Mouse (Mus musculus) MEL (cell line): ENCODE results near the gene Neurl4. TPM values are rescaled to one million over a fixed set of nuclear protein-coding genes. Genes with fewer than 3 reads are reported as not detected.

Experiments
- DNase-seq: peaks from one replicate; pipeline ENCODE4 v3.0.0; 2011; ENCODE audit warnings: low read depth, low spot score
- H3K27ac ChIP-seq: 2 replicates; pipeline ENCODE4 v1.5.1; 2012; ENCODE audit warnings: low read depth, mild to moderate bottlenecking, control low read depth, low read length, moderate library complexity; ENCODE audit not compliant: control insufficient read depth
- H3K27me3 ChIP-seq, 2 experiments: fragments of 150-350 bp in 1 of 2; sonication (generic) in 1 of 2; 2 replicates each; pipeline ENCODE4 v1.6.1; 2012; ENCODE audit warnings: low read length in 2 of 2, mild to moderate bottlenecking in 2 of 2, improper control_type of control experiment in 1 of 2, moderate library complexity in 1 of 2; ENCODE audit not compliant: insufficient read depth in 2 of 2, control insufficient read depth in 1 of 2
- H3K36me3 ChIP-seq, 2 experiments: 2 replicates each; pipeline ENCODE4 v1.6.1; 2012 to 2014; ENCODE audit warnings: low read length in 2 of 2, improper control_type of control experiment in 1 of 2, inconsistent platforms in 1 of 2, mild to moderate bottlenecking in 1 of 2; ENCODE audit not compliant: insufficient read depth in 2 of 2, control insufficient read depth in 1 of 2
- H3K4me1 ChIP-seq, 2 experiments: fragments of 150-350 bp in 1 of 2; sonication (generic) in 1 of 2; 2 replicates each; pipeline ENCODE4 v1.6.1; 2012; ENCODE audit warnings: low read length in 2 of 2, improper control_type of control experiment in 1 of 2, mild to moderate bottlenecking in 1 of 2; ENCODE audit not compliant: insufficient read depth in 2 of 2, control insufficient read depth in 1 of 2
- H3K4me3 ChIP-seq, 2 experiments: fragments of 150-350 bp in 1 of 2; sonication (generic) in 1 of 2; 2 replicates each; pipeline ENCODE4 v1.5.1; 2012; ENCODE audit warnings: low read depth in 2 of 2, low read length in 2 of 2, mild to moderate bottlenecking in 2 of 2, moderate library complexity in 2 of 2, control low read depth in 1 of 2, improper control_type of control experiment in 1 of 2; ENCODE audit not compliant: control insufficient read depth in 1 of 2, insufficient read depth in 1 of 2
- H3K79me2 ChIP-seq: 2 replicates; pipeline ENCODE4 v1.6.1; 2012; ENCODE audit warnings: mild to moderate bottlenecking, low read length, moderate library complexity; ENCODE audit not compliant: control insufficient read depth, poor library complexity, insufficient read depth
- H3K9ac ChIP-seq: 2 replicates; pipeline ENCODE4 v1.6.1; 2012; ENCODE audit warnings: low read depth, mild to moderate bottlenecking, control low read depth, low read length, moderate library complexity; ENCODE audit not compliant: control insufficient read depth, poor library complexity, severe bottlenecking
- H3K9me3 ChIP-seq: fragments of 150-350 bp; sonication (generic); replicated peaks from 2 replicates; pipeline ENCODE4 v1.6.1; 2012; ENCODE audit warnings: mild to moderate bottlenecking, low read length, improper control_type of control experiment, moderate library complexity; ENCODE audit not compliant: insufficient read depth
- BHLHE40 ChIP-seq: IDR thresholded peaks from 2 replicates; pipeline ENCODE4 v1.6.1; 2012; ENCODE audit warnings: low read depth, mild to moderate bottlenecking, inconsistent platforms, low read length, improper control_type of control experiment, borderline replicate concordance
- CHD1 ChIP-seq: IDR thresholded peaks from 2 replicates; pipeline ENCODE4 v1.6.1; 2012; ENCODE audit warnings: low read depth, mild to moderate bottlenecking, inconsistent platforms, low read length, improper control_type of control experiment
- E2F4 ChIP-seq: IDR thresholded peaks from 2 replicates; pipeline ENCODE4 v1.6.1; 2011; ENCODE audit warnings: low read depth, low read length, improper control_type of control experiment, borderline replicate concordance
- ELF1 ChIP-seq: IDR thresholded peaks from 2 replicates; pipeline ENCODE4 v1.6.1; 2014; ENCODE audit warnings: low read depth, mild to moderate bottlenecking, inconsistent platforms, low read length, improper control_type of control experiment, moderate library complexity
- EP300 ChIP-seq, 2 experiments: IDR thresholded peaks; 2 replicates each; pipeline ENCODE4 v1.6.1; 2011; ENCODE audit warnings: improper control_type of control experiment in 2 of 2, low read length in 2 of 2, low read depth in 1 of 2, mild to moderate bottlenecking in 1 of 2
- GATA1 ChIP-seq: IDR thresholded peaks from 2 replicates; pipeline ENCODE4 v1.6.1; 2011; ENCODE audit warnings: low read depth, low read length, improper control_type of control experiment
- HCFC1 ChIP-seq: IDR thresholded peaks from 2 replicates; pipeline ENCODE4 v1.6.1; 2012; ENCODE audit warnings: low read depth, mild to moderate bottlenecking, inconsistent platforms, low read length, improper control_type of control experiment, moderate library complexity
- KAT2A ChIP-seq: conservative IDR thresholded peaks from 2 replicates; pipeline ENCODE4 v1.6.1; 2012; ENCODE audit warnings: low read depth, low read length, improper control_type of control experiment, inconsistent platforms
- MYB ChIP-seq: IDR thresholded peaks from 2 replicates; pipeline ENCODE4 v1.6.1; 2011; ENCODE audit warnings: mild to moderate bottlenecking, low read depth, low read length, improper control_type of control experiment
- NRF1 ChIP-seq: IDR thresholded peaks from 2 replicates; pipeline ENCODE4 v1.6.1; 2014; ENCODE audit warnings: low read depth, mild to moderate bottlenecking, inconsistent platforms, low read length, improper control_type of control experiment, moderate library complexity; ENCODE audit not compliant: poor library complexity, insufficient read depth, severe bottlenecking
- POLR2AphosphoS5 ChIP-seq: IDR thresholded peaks from 2 replicates; pipeline ENCODE4 v1.6.1; 2012; ENCODE audit warnings: low read depth, borderline replicate concordance, mild to moderate bottlenecking, inconsistent platforms, low read length, moderate library complexity, mixed read lengths
- RCOR1 ChIP-seq: IDR thresholded peaks from 2 replicates; pipeline ENCODE4 v1.6.1; 2012; ENCODE audit warnings: low read depth, mild to moderate bottlenecking, inconsistent platforms, low read length, improper control_type of control experiment
- TCF12 ChIP-seq: IDR thresholded peaks from 2 replicates; pipeline ENCODE4 v1.6.1; 2014; ENCODE audit warnings: low read depth, mild to moderate bottlenecking, inconsistent platforms, low read length, improper control_type of control experiment, moderate library complexity
- ZNF384 ChIP-seq: IDR thresholded peaks from 2 replicates; pipeline ENCODE4 v1.6.1; 2012; ENCODE audit warnings: low read depth, mild to moderate bottlenecking, inconsistent platforms, low read length, improper control_type of control experiment
- polyA plus RNA-seq, 2 experiments: library from polyadenylated mRNA; stranded (reverse) in 1 of 2; unstranded in 1 of 2; fragments of >175 nt in 1 of 2; fragments of >200 nt in 1 of 2; gene quantifications; 2 replicates each; pipeline versions ENCODE4 v1.2.1 to v1.2.4; 2012; ENCODE audit warnings: low replicate concordance in 2 of 2, low read depth in 1 of 2; ENCODE audit not compliant: insufficient read length in 2 of 2, insufficient read depth in 1 of 2, missing spikeins in 1 of 2
- total RNA-seq: library from RNA; depleted of rRNA; stranded (reverse); fragments of 300-350 nt; gene quantifications from 2 replicates; pipeline ENCODE4 v1.2.3, GENCODE M21; 2012

The Neurl4 gene
- total and polyA plus RNA-seq, 3 experiments = 50.9 to 58.0 TPM; not detected in 1

DNA sequence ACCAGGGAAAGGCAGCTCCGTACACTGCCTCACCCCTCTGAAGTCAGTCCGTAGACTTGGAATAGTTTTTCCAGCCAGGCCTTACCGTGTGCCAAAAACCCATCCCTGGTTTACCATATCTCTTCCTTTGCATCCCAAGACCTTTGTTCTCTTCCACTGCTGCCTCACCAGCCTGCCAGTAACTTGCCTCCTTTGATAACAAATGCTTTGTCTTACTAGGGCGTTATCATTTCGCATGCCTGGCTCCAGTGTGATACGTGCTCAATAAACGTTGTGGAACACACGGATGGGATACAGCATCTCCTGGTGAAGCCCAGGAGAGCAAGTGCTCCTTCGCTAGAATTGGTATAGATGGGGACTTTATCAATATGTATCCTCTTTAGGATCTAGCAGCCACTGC is 33.5 kb upstream of the Neurl4 start:
- peaks cover 2 to 17% of the 10 kb centered on the region in 2 experiments for H3K4me1 ChIP-seq
- H3K79me2 ChIP-seq = no peaks in the 10 kb centered on the region
- H3K36me3 ChIP-seq = peaks cover 0 to 4% of the 10 kb centered on the region in 2 experiments; a peak in 1 of 4 replicates
- peak; percentile 41 for DNase-seq
- H3K4me3 ChIP-seq = no peak overlapping the region
- no peaks in the 10 kb centered on the region for H3K9me3 ChIP-seq
- TF ChIP-seq E2F4 (no peak), RCOR1 (peak; percentile 64; the same call in 1 of the 2 replicates), POLR2AphosphoS5 (no peak), TCF12 (peak; percentile 61), EP300 (IDR thresholded peaks at IDR 0.05; ENCODE audit: low read depth in 1 of 2, low read length in 2 of 2) (peak; percentile 59 to 63; a peak in 3 of 4 replicates), GATA1 (peak; percentile 74)
- H3K27me3 ChIP-seq = no peaks in the 10 kb centered on the region; a peak in 1 of 4 replicates
- H3K27ac ChIP-seq = no peak overlapping the region
- H3K9ac ChIP-seq = no peak overlapping the region

- H3K9me3 ChIP-seq = no peaks in the 10 kb centered on the region
- no peak overlapping the region for H3K27ac ChIP-seq
- DNase-seq = no peak
- H3K27me3 ChIP-seq = no peaks in the 10 kb centered on the region; a peak in 1 of 4 replicates
- no peak overlapping the region for H3K9ac ChIP-seq
- H3K4me3 ChIP-seq = no peak overlapping the region
- H3K79me2 ChIP-seq = no peaks in the 10 kb centered on the region
- H3K4me1 ChIP-seq = peaks cover 2 to 10% of the 10 kb centered on the region in 2 experiments; a peak in 3 of 4 replicates
- TF ChIP-seq ELF1 (no peak), BHLHE40 (no peak), MYB (no peak), HCFC1 (no peak), CHD1 (no peak), NRF1 (no peak)
- H3K36me3 ChIP-seq = peaks cover 0 to 4% of the 10 kb centered on the region in 2 experiments; a peak in 1 of 4 replicates
Measured at GRCm38 (mm10) chr11:69870289-69871069, 30.4 kb upstream of the Neurl4 start.

DNA sequence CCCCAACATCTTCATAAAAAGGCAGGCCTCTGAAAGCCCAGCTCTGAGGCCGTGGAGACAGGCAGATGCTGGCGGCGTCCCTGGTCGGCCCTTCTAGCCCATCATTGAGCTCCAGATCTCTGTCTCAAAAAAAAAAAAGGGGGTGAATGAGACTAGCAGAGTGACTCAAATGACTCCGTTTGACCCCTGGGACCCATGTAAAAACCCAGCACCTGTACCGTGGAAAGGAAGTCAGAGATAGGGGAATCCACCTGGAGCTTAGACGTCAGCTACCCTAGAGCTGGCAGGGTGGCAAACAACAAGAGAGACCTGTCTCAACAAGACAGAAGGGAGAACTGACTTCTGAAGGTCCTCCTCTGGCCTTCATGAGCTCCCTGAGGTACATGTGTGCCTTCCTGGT is 29.1 kb upstream of the Neurl4 start:
- no peak for TF ChIP-seq GATA1
- TF ChIP-seq KAT2A = no peak
- no peak for TF ChIP-seq MYB
- 0 out of 2 replicates have a peak, but pooled peaks have one; percentile 29 for TF ChIP-seq ZNF384
- H3K4me1 ChIP-seq = peaks cover 2 to 20% of the 10 kb centered on the region in 2 experiments; a peak in 3 of 4 replicates
- no peak overlapping the region for H3K27ac ChIP-seq
- no peaks in the 10 kb centered on the region for H3K79me2 ChIP-seq
- no peak for DNase-seq
- H3K9me3 ChIP-seq = no peaks in the 10 kb centered on the region
- no peak overlapping the region for H3K9ac ChIP-seq
- H3K36me3 ChIP-seq = peaks cover 0 to 8% of the 10 kb centered on the region in 2 experiments; a peak in 2 of 4 replicates
- H3K4me3 ChIP-seq = no peak overlapping the region
- no peaks in the 10 kb centered on the region; a peak in 1 of 4 replicates for H3K27me3 ChIP-seq
